Mouse (Mus musculus) bone marrow, adult 2 months (tissue): ENCODE measurements around the gene Bud31.

Experiments used
- CTCF ChIP-seq: fragments of 200-500 bp; IDR thresholded peaks from 2 replicates; pipeline ENCODE4 v1.5.1; 2011; ENCODE audit warnings: low read length, control low read depth; ENCODE audit not compliant: control insufficient read depth, insufficient read depth
- POLR2A ChIP-seq: fragments of 200-500 bp; IDR thresholded peaks from 2 replicates; pipeline ENCODE4 v1.6.1; 2011; ENCODE audit warnings: low read depth, mild to moderate bottlenecking, control low read depth, low read length, borderline replicate concordance; ENCODE audit not compliant: control insufficient read depth

- TF ChIP-seq POLR2A (peak; percentile 67; the same call in 1 of the 2 replicates), CTCF (no peak)
These were observed 25.3 kb upstream of the Bud31 start for GRCm38 (mm10) chr5:145114606-145115473.
